Mouse (Mus musculus): Measurements from ENCODE around the gene Fancc.

DNA sequence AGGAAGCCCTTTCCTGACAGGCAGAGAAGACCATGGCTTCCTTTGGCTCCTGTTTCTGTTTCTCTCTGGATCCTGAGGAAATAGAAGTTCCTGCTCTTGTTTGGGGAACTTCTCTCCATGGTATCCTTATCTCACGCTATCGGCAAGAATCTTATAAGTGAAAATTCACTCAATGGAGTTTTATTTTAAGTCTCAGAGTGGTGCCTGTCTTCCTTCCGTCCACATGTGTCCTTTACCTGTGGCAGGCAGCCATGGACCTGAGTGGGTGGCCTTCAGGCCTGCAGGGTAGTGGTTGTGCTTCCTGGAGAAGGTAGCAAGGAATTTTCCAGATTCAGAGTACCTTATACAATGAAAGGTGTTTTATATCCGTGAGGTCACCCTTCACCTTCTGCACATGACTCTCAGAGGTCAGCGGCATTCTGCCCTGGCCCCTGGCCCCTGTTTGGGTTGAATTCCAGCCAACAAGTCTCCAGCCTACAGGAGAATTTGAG lies 218.9 kb downstream of the Fancc start:
- TF ChIP-seq CTCF (IDR thresholded peaks at IDR 0.05; ENCODE audit: borderline replicate concordance, insufficient read depth, low read depth, low read length) (no peak), POLR2A (IDR thresholded peaks at IDR 0.05; ENCODE audit: borderline replicate concordance, insufficient read depth, low read length) (no peak)
